Comparison of ENCODE assay signal across 8 mouse cellular contexts in the genomic region with DNA sequence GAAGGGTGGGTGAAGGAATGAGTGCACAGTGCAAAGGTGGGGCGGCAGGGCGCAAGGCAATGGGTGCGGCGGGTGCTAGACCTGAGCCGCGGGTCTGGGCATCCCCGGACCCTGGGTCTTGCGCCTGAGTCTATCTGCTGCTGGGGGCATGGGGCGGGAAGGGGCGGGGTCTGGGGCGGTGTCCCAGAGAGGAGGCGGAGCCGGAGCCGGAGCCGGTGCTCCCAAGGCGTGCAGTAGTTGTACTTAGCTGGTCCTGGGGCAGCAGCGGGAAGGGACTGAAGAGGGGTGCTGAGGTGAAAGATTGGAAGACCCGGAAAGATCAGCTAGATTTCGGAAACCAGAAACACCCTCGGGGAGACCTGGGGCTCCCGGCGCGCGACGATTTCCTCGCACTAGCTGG. TPM values are rescaled to one million over a fixed set of nuclear protein-coding genes. Genes with fewer than 3 reads are reported as not detected.
DNase-seq lines count a peak whose midpoint lies in the region; ATAC-seq and TF ChIP-seq lines count a peak whose summit lies in the region.

Gene Itga7 (plus strand): TSS at position 245 of the 400 bp plus-strand sequence.

- H3K4me2 ChIP-seq in intestine, embryonic 16.5 days (ENCODE audit: low read depth, low read length), result peak within 1 kb of the TSS; percentile 56
- peak within 1 kb of the TSS; percentile 56 for H3K4me2 ChIP-seq in liver, embryonic 12.5 days

- no peak within 1 kb of the TSS for H3K4me3 ChIP-seq in thymus, adult 2 months (ENCODE audit: control insufficient read depth, insufficient read depth, low read length)
- H3K4me3 ChIP-seq in intestine, embryonic 16.5 days (ENCODE audit: low read length), result peak within 1 kb of the TSS; percentile 50
- H3K4me3 ChIP-seq in liver, embryonic 12.5 days, result peak within 1 kb of the TSS; percentile 31
- peak within 1 kb of the TSS; percentile 45 for H3K4me3 ChIP-seq in olfactory bulb, adult 2 months (ENCODE audit: insufficient read depth, low read depth, low read length)

- TF ChIP-seq CTCF in thymus, adult 2 months (IDR thresholded peaks at IDR 0.05; ENCODE audit: borderline replicate concordance, control insufficient read depth, extremely low read depth, insufficient read depth, low read length, poor library complexity), result no peak
- no peak for TF ChIP-seq CTCF in olfactory bulb, adult 2 months (IDR thresholded peaks at IDR 0.05; ENCODE audit: insufficient read depth, low read depth, low read length)

- H3K27ac ChIP-seq in thymus, adult 2 months (ENCODE audit: control insufficient read depth, insufficient read depth, low read length), result no peak within 1 kb of the TSS
- no peak within 1 kb of the TSS for H3K27ac ChIP-seq in intestine, embryonic 16.5 days (ENCODE audit: low read length)
- no peak within 1 kb of the TSS for H3K27ac ChIP-seq in liver, embryonic 12.5 days
- no peak within 1 kb of the TSS for H3K27ac ChIP-seq in olfactory bulb, adult 2 months (ENCODE audit: insufficient read depth, low read depth, low read length)

- no peak for TF ChIP-seq POLR2A in thymus, adult 2 months (IDR thresholded peaks at IDR 0.05; ENCODE audit: control insufficient read depth, extremely low read depth, insufficient read depth, low read length, poor library complexity)
- 0 out of 2 replicates have a peak, but pooled peaks have one; percentile 18 for TF ChIP-seq POLR2A in olfactory bulb, adult 2 months (IDR thresholded peaks at IDR 0.05; ENCODE audit: insufficient read depth, low read depth, low read length)

- peak; percentile 71 for ATAC-seq in granulocyte monocyte progenitor cell, adult 5-6 weeks (replicated peaks; ENCODE audit: poor library complexity, severe bottlenecking)
- peak; percentile 83 for ATAC-seq in intestine, embryonic 16.5 days
- ATAC-seq in liver, embryonic 12.5 days, result peak; percentile 47; the same call in 1 of the 2 replicates

- peaks cover 18% of the 10 kb centered on the region for H3K27me3 ChIP-seq in thymus, adult 2 months (ENCODE audit: control insufficient read depth, insufficient read depth, low read length)
- H3K27me3 ChIP-seq in intestine, embryonic 16.5 days (replicated peaks; ENCODE audit: control insufficient read depth, insufficient read depth, low read length), result peaks cover 43% of the 10 kb centered on the region
- H3K27me3 ChIP-seq in liver, embryonic 12.5 days (replicated peaks), result peaks cover 90% of the 10 kb centered on the region

- peak within 1 kb of the TSS; percentile 57 for H3K9ac ChIP-seq in intestine, embryonic 16.5 days (ENCODE audit: low read depth, low read length)
- H3K9ac ChIP-seq in liver, embryonic 12.5 days, result no peak within 1 kb of the TSS

- WGBS in thymus, adult 2 months, result 4% methylated on average over 26 of the region's 26 CpGs
- WGBS in intestine, embryonic 16.5 days, result under 1% methylated on average over 24 of the region's 26 CpGs
- WGBS in liver, embryonic 12.5 days (ENCODE audit: insufficient replicate concordance), result 2% methylated on average over 26 of the region's 26 CpGs
- 2% methylated on average over 26 of the region's 26 CpGs for WGBS in olfactory bulb, adult 2 months

- peaks cover 6% of the 10 kb centered on the region for H3K4me1 ChIP-seq in thymus, adult 2 months (replicated peaks; ENCODE audit: control insufficient read depth, insufficient read depth, low read length)
- H3K4me1 ChIP-seq in intestine, embryonic 16.5 days (ENCODE audit: control insufficient read depth, insufficient read depth, low read length), result peaks cover 6% of the 10 kb centered on the region
- H3K4me1 ChIP-seq in liver, embryonic 12.5 days, result peaks cover 8% of the 10 kb centered on the region
- peaks cover 19% of the 10 kb centered on the region for H3K4me1 ChIP-seq in olfactory bulb, adult 2 months (ENCODE audit: control insufficient read depth, insufficient read depth, low read length)

- no peaks in the 10 kb centered on the region for H3K36me3 ChIP-seq in thymus, adult 2 months (ENCODE audit: control insufficient read depth, insufficient read depth, low read length)
- no peaks in the 10 kb centered on the region for H3K36me3 ChIP-seq in intestine, embryonic 16.5 days (ENCODE audit: control insufficient read depth, insufficient read depth, low read length)
- no peaks in the 10 kb centered on the region for H3K36me3 ChIP-seq in liver, embryonic 12.5 days

- no peaks in the 10 kb centered on the region for H3K9me3 ChIP-seq in intestine, embryonic 16.5 days (ENCODE audit: control insufficient read depth, low read length)
- H3K9me3 ChIP-seq in liver, embryonic 12.5 days (replicated peaks), result no peaks in the 10 kb centered on the region

- peak; percentile 17 for DNase-seq in thymus, adult 2 months
- DNase-seq in thymus, postnatal 25 days, result no peak
- peak; percentile 57 to 71 for DNase-seq in cerebellum, postnatal 36 days
- DNase-seq in ovary, postnatal 36 days (ENCODE audit: low spot score), result no peak

RNA-seq across cellular contexts. Expression of gene Itga7, which starts in this region (rescaled TPM):
- 5.9 and 14.5 TPM in 2 replicates for polyA plus RNA-seq in thymus, adult 2 months (2012; rRNA removed)
- not detected in 2 replicates for total RNA-seq in granulocyte monocyte progenitor cell, adult 5-6 weeks (2014; fragmentation: Nextera tagmentation)
- not detected in 2 replicates for total RNA-seq in granulocyte monocyte progenitor cell, adult 5-6 weeks (2017)
- 3.3 and 3.7 TPM in 2 replicates for polyA plus RNA-seq in intestine, embryonic 16.5 days (2015; fragmentation: Nextera tagmentation; extraction: Ambion mirVana)
- polyA plus RNA-seq in liver, embryonic 12.5 days (2016; fragmentation: Nextera tagmentation; extraction: Ambion mirVana), result 0.12 and 0.17 TPM in 2 replicates
- not detected in 2 replicates for polyA plus RNA-seq in olfactory bulb, adult 2 months (2012; ENCODE audit: insufficient read depth, insufficient read length, low replicate concordance, missing spikeins)

Comparison
In these comparisons a context has a peak if more than half of its experiments do, and no peak if none do; other contexts are left out.
1. DNase-seq: peak in thymus, adult 2 months (single experiment) and cerebellum, postnatal 36 days (2 of 2); none in thymus, postnatal 25 days (single experiment) and ovary, postnatal 36 days (single experiment).
2. Peak in ATAC-seq in granulocyte monocyte progenitor cell, adult 5-6 weeks; RNA of the gene not detected or under 1 TPM.
3. Peak in ATAC-seq, H3K4me3 ChIP-seq and H3K4me2 ChIP-seq in liver, embryonic 12.5 days; RNA of the gene not detected or under 1 TPM.
4. Peak in every context shown above with its lines, with median percentiles within 50 percentile points of each other: ATAC-seq.